In the genomic region with DNA sequence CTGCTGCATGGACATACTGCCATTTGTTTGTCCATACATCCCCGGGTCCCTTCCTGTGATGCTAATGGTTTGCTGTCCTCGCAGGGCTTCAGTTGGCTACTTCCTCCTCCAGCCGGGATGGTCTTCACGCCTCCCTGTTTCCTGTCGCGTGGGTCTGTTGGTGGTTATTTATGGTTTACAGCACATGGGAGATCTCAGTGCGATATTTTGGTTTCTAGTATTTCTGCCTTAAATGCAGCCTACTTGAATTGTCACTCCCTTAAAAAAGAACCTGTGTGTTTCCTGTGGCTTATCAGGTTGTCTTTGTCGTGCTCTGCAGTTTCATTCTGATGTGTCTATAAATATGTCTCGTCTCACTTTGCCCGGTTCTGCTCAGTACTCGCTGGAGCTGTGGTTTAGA, we compare ENCODE assay signal across 12 mouse cellular contexts. TPM values are rescaled to one million over a fixed set of nuclear protein-coding genes. Genes with fewer than 3 reads are reported as not detected.
A peak's percentile ranks its signal among the peaks of the same experiment; 100 is the strongest.
DNase-seq lines count a peak whose midpoint lies in the region; ATAC-seq lines count a peak whose summit lies in the region.
"Had no signal": no experiment of that assay in that cellular context is flagged by ENCODE, and none has a peak within 500 bp of the region (broad histone marks: within the 10 kb centered on the region; RNA-seq: fewer than 3 reads in every experiment).

No protein-coding gene starts in this region.

- 20% methylated on average over 11 of the region's 11 CpGs for WGBS in heart, embryonic 16.5 days
- 11% methylated on average over 11 of the region's 11 CpGs for WGBS in liver, embryonic 16.5 days (ENCODE audit: insufficient replicate concordance)

- H3K9me3 ChIP-seq in heart, embryonic 16.5 days (replicated peaks; ENCODE audit: control insufficient read depth, low read length) = no peaks in the 10 kb centered on the region; the same call in 1 of the 2 replicates
- no peaks in the 10 kb centered on the region for H3K9me3 ChIP-seq in liver, embryonic 16.5 days (replicated peaks; ENCODE audit: control insufficient read depth, low read length)
- H3K9me3 ChIP-seq: midbrain, embryonic 12.5 days had no signal

- no peak for DNase-seq in heart, adult 8-10 months (ENCODE audit: low spot score)
- peak; percentile 40 for DNase-seq in A20 (ENCODE audit: low read depth, low spot score)
- DNase-seq in frontal cortex, adult 2 months (ENCODE audit: extremely low spot score in 1 of 2, low spot score in 1 of 2) = peak; percentile 59 to 75
- no peak for DNase-seq in spleen, postnatal 10 days (ENCODE audit: low spot score in 2 of 2)
- DNase-seq in cerebellum, postnatal 36 days = no peak
- no peak for DNase-seq in Muller cell, postnatal 12 days (ENCODE audit: inconsistent ontology term)
- DNase-seq: gastrocnemius, postnatal 10 days; lung, adult 18-20 months had no signal

- no peaks in the 10 kb centered on the region for H3K36me3 ChIP-seq in heart, embryonic 16.5 days (ENCODE audit: control insufficient read depth, insufficient read depth)
- no peaks in the 10 kb centered on the region for H3K36me3 ChIP-seq in liver, embryonic 16.5 days (ENCODE audit: control insufficient read depth, insufficient read depth)
- H3K36me3 ChIP-seq: midbrain, embryonic 12.5 days had no signal

- H3K9ac ChIP-seq in heart, embryonic 16.5 days (ENCODE audit: low read length) = no peak overlapping the region
- no peak overlapping the region for H3K9ac ChIP-seq in liver, embryonic 16.5 days (ENCODE audit: low read depth, low read length)
- H3K9ac ChIP-seq: midbrain, embryonic 12.5 days had no signal

- peaks cover 4% of the 10 kb centered on the region; the same call in 1 of the 2 replicates for H3K4me1 ChIP-seq in heart, embryonic 16.5 days (ENCODE audit: control insufficient read depth, insufficient read depth, low read length)
- H3K4me1 ChIP-seq in liver, embryonic 16.5 days (ENCODE audit: control insufficient read depth, low read depth, low read length) = peaks cover 3% of the 10 kb centered on the region; the same call in 1 of the 2 replicates
- H3K4me1 ChIP-seq: midbrain, embryonic 12.5 days had no signal

- H3K4me2 ChIP-seq in heart, embryonic 16.5 days (ENCODE audit: low read depth, low read length) = peak overlapping the region; percentile 42; the same call in 1 of the 2 replicates
- H3K4me2 ChIP-seq in liver, embryonic 16.5 days (ENCODE audit: low read depth, low read length) = peak overlapping the region; percentile 27; the same call in 1 of the 2 replicates
- H3K4me2 ChIP-seq: midbrain, embryonic 12.5 days had no signal

- H3K4me3 ChIP-seq in heart, embryonic 16.5 days (ENCODE audit: low read length) = peak overlapping the region; percentile 5; the same call in 1 of the 2 replicates
- H3K4me3 ChIP-seq in liver, embryonic 16.5 days (ENCODE audit: low read depth, low read length) = no peak overlapping the region
- H3K4me3 ChIP-seq: erythroblast, embryonic 14.5 days; midbrain, embryonic 12.5 days had no signal

- H3K27ac ChIP-seq in heart, embryonic 16.5 days (ENCODE audit: low read length) = no peak overlapping the region
- no peak overlapping the region for H3K27ac ChIP-seq in liver, embryonic 16.5 days (ENCODE audit: low read length)
- H3K27ac ChIP-seq: midbrain, embryonic 12.5 days had no signal

- ATAC-seq in heart, embryonic 16.5 days (replicated peaks; ENCODE audit: extremely low read depth, insufficient read depth, low FRiP score) = no peak
- ATAC-seq in liver, embryonic 16.5 days (ENCODE audit: low read depth) = no peak

- no peaks in the 10 kb centered on the region for H3K27me3 ChIP-seq in heart, embryonic 16.5 days (ENCODE audit: control insufficient read depth, insufficient read depth, low read length)
- no peaks in the 10 kb centered on the region for H3K27me3 ChIP-seq in liver, embryonic 16.5 days (ENCODE audit: control insufficient read depth, insufficient read depth, low read depth, low read length)

RNA-seq across cellular contexts. Expression of a gene that starts 8.2 kb away (rescaled TPM):
- 209 and 214 TPM in 2 replicates for polyA plus RNA-seq in heart, embryonic 16.5 days (2015; fragmentation: Nextera tagmentation; extraction: Ambion mirVana)
- 10 to 100 TPM; 76.3 to 81.5 (median 77.6) TPM for total RNA-seq in heart, adult 8-10 months (2022)
- polyA plus RNA-seq in frontal cortex, adult 2 months (2012; rRNA removed) = 254 and 281 TPM in 2 replicates
- 93.1 and 96.3 TPM in 2 replicates for polyA plus RNA-seq in liver, embryonic 16.5 days (2015; fragmentation: Nextera tagmentation; extraction: Ambion mirVana)

Comparison
In these comparisons a context has a peak if more than half of its experiments do, and no peak if none do; other contexts are left out.
1. DNase-seq: peak in A20 (single experiment) and frontal cortex, adult 2 months (2 of 2); none in heart, adult 8-10 months (single experiment), spleen, postnatal 10 days (0 of 2), cerebellum, postnatal 36 days (0 of 2) and Muller cell, postnatal 12 days (single experiment).